Mouse (Mus musculus) kidney, adult 2 months (tissue): Measurements from ENCODE around the gene Gltpd2. TPM values are rescaled to one million over a fixed set of nuclear protein-coding genes. Genes with fewer than 3 reads are reported as not detected.

ENCODE experiments used
- DNase-seq: peaks from one replicate; pipeline ENCODE4 v3.0.0; 2021
- H3K27ac ChIP-seq: fragments of 200-500 bp; 2 replicates; pipeline ENCODE4 v1.5.1; 2012; ENCODE audit warnings: low read depth, low read length, control low read depth, inconsistent platforms; ENCODE audit not compliant: insufficient read depth
- H3K27me3 ChIP-seq: fragments of 200-500 bp; replicated peaks from 2 replicates; pipeline ENCODE4 v1.6.1; 2012; ENCODE audit warnings: mild to moderate bottlenecking, moderate library complexity, low read length, inconsistent platforms; ENCODE audit not compliant: control insufficient read depth, insufficient read depth
- H3K36me3 ChIP-seq: fragments of 200-500 bp; 2 replicates; pipeline ENCODE4 v1.6.1; 2012; ENCODE audit warnings: mild to moderate bottlenecking, moderate library complexity, low read length, inconsistent platforms; ENCODE audit not compliant: control insufficient read depth, insufficient read depth
- H3K4me1 ChIP-seq: fragments of 200-500 bp; 2 replicates; pipeline ENCODE4 v1.6.1; 2011; ENCODE audit warnings: low read length; ENCODE audit not compliant: control insufficient read depth, insufficient read depth
- H3K4me3 ChIP-seq: fragments of 200-500 bp; 2 replicates; pipeline ENCODE4 v1.5.1; 2011; ENCODE audit warnings: mild to moderate bottlenecking, low read depth, low read length, control low read depth; ENCODE audit not compliant: insufficient read depth
- CTCF ChIP-seq: fragments of 200-500 bp; conservative IDR thresholded peaks from 2 replicates; pipeline ENCODE4 v1.5.1; 2011; ENCODE audit warnings: low read depth, mild to moderate bottlenecking, control low read depth, low read length, moderate library complexity, mixed read lengths; ENCODE audit not compliant: insufficient read depth, insufficient read length
- POLR2A ChIP-seq: fragments of 200-500 bp; IDR thresholded peaks from one replicate; pipeline ENCODE4 v1.6.1; 2011; ENCODE audit warnings: low read depth, low read length, control low read depth
- WGBS: fragments of 180-500 bp; shearing (Covaris S2); methylation state at CpG from one replicate; pipeline ENCODE4 v1.1.7; 2018; 5-methylcytosine and 5-hydroxymethylcytosine counted together
- polyA plus RNA-seq: library from polyadenylated mRNA; depleted of rRNA; stranded (reverse); fragments of >200 nt; gene quantifications from 2 replicates; pipeline ENCODE4 v1.2.3, GENCODE M21; 2012

The Gltpd2 gene
- polyA plus RNA-seq, 1 experiment, result 2.8 TPM

- Histone ChIP-seq H3K4me3 (no peak overlapping the region), H3K4me1 (no peaks in the 10 kb centered on the region), H3K27ac (no peak overlapping the region), H3K36me3 (no peaks in the 10 kb centered on the region), H3K27me3 (no peaks in the 10 kb centered on the region)
- DNase-seq, result no peak
- 66% methylated on average over 7 of the region's 7 CpGs for WGBS
- no peak for TF ChIP-seq CTCF
- TF ChIP-seq POLR2A, result no peak
Observed at GRCm38 (mm10) chr11:70544496-70544895, 25.5 kb downstream of the Gltpd2 start.

DNA sequence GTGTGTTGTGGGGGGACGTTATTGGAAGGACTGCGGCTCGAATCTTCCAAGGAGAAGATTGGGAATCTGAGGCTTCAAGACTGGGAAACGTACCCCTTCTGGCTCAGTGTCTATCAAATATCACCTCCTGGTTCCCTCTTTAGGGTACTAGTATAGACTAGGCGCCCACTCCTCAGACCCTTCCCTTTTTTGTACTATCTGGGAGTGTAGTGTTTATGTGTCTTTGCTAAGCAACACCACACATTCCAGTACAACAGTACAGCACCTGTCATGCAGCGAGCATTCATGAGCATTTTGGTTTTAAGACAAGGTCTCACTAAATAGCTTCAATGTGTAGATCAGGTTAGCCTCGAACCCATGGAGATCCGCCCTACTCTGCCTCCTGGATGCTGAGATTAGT, 32.5 kb downstream of the Gltpd2 start:
- H3K27ac ChIP-seq, result no peak overlapping the region
- no peaks in the 10 kb centered on the region for H3K36me3 ChIP-seq
- DNase-seq, result no peak
- no peaks in the 10 kb centered on the region for H3K4me1 ChIP-seq
- 94% methylated on average over 8 of the region's 8 CpGs for WGBS
- no peaks in the 10 kb centered on the region for H3K27me3 ChIP-seq
- H3K4me3 ChIP-seq, result no peak overlapping the region
- TF ChIP-seq POLR2A, result no peak
- no peak for TF ChIP-seq CTCF

- Histone ChIP-seq H3K4me1 (no peaks in the 10 kb centered on the region), H3K27me3 (no peaks in the 10 kb centered on the region), H3K4me3 (no peak overlapping the region), H3K36me3 (no peaks in the 10 kb centered on the region), H3K27ac (no peak overlapping the region)
- no peak for DNase-seq
- WGBS, result 33% methylated on average over 7 of the region's 7 CpGs
- no peak for TF ChIP-seq POLR2A
- TF ChIP-seq CTCF, result no peak
Observed at GRCm38 (mm10) chr11:70553940-70554339, 34.9 kb downstream of the Gltpd2 start.

DNA sequence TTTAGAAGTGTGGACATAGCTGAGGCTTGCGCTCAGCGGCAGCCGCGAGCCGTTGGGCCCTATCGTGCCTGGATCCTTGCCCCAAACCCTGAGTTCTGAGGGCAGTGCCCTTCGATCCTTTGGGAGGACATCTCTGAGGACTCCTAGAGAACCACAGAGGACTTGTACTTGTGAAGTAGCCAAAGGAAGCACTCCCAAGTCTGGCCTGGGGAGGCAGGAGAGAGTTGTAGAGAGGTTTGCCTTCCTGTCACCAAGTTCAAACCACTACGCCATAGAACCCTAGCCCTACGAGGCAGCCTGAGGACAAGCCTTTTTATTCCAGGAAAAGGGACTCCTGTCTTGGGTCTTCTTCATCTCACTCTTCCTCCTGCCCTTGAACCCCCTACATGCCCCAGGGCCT, 38.5 kb downstream of the Gltpd2 start:
- 77% methylated on average over 9 of the region's 9 CpGs for WGBS
- TF ChIP-seq CTCF (no peak; the same call in 1 of the 2 replicates), POLR2A (no peak)

GRCm38 (mm10) chr11:70561937-70562286, 42.9 kb downstream of the Gltpd2 start:
- DNase-seq, result no peak
- TF ChIP-seq POLR2A (no peak), CTCF (no peak)
- Histone ChIP-seq H3K36me3 (no peaks in the 10 kb centered on the region), H3K27me3 (no peaks in the 10 kb centered on the region), H3K27ac (no peak overlapping the region), H3K4me3 (peak overlapping the region; percentile 86), H3K4me1 (peaks cover 20% of the 10 kb centered on the region)
- 0% methylated on average over 2 of the region's 2 CpGs for WGBS

More for the DNA sequence above, 38.5 kb downstream of the Gltpd2 start:
- H3K36me3 ChIP-seq, result no peaks in the 10 kb centered on the region
- H3K4me1 ChIP-seq, result 0 out of 2 replicates have a peak, but pooled peaks cover 5% of the 10 kb centered on the region
- no peak overlapping the region for H3K27ac ChIP-seq
- H3K27me3 ChIP-seq, result no peaks in the 10 kb centered on the region
- DNase-seq, result peak; percentile 44
- no peak overlapping the region for H3K4me3 ChIP-seq

DNA sequence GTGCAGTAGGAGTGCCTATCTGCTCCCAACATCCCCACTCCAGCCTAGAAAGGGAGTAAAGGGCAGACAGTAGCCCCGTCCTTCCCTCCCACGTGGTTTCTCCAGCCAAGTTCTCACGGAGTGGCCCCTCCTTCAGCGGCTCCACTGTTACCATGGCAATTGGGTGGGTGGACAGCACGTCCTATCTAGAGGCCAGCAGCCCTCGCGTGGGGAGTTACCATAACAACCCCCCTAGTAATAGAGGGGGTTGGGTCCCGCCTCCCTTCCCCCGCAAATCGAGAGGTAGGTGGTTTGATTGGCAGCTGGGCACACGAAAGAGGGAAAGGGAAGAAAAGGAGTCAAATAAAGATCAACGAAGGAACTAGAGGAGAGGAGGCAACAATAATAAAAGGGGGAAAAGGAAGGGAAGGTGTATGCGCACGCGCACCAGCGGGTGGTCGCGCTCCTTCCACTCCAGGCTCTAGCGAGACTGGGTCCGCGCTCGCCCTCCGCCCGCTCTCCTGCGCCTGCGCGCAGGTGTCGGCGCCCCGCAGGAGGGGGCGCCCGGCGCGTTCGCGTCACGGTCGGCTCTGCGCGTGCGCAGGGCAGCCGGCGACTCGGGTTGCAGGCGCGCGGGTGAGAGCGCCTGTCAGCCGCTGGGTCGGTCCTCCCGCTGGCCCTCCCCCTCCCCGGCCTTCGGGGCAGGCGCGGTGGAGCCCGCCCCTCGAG, 43.4 kb downstream of the Gltpd2 start, which contains the start of gene Mink1:
Mink1 (plus strand) TSS at position 595 of the 708 bp plus-strand sequence.
- H3K36me3 ChIP-seq, result no peaks in the 10 kb centered on the region
- peak within 1 kb of the TSS; percentile 86 for H3K4me3 ChIP-seq
- peak; percentile 95 for DNase-seq
- no peak for TF ChIP-seq CTCF
- TF ChIP-seq POLR2A, result peak; percentile 35
- under 1% methylated on average over 57 of the region's 57 CpGs for WGBS
- peaks cover 21% of the 10 kb centered on the region for H3K4me1 ChIP-seq
- H3K27ac ChIP-seq, result peak within 1 kb of the TSS; percentile 92
- no peaks in the 10 kb centered on the region for H3K27me3 ChIP-seq

GRCm38 (mm10) chr11:70562995-70563469, 44.0 kb downstream of the Gltpd2 start:
- no peak for DNase-seq
- no peak for TF ChIP-seq POLR2A
- TF ChIP-seq CTCF, result no peak

More at GRCm38 (mm10) chr11:70562995-70563469, 44.0 kb downstream of the Gltpd2 start:
- peak overlapping the region; percentile 84 for H3K27ac ChIP-seq
- H3K27me3 ChIP-seq, result no peaks in the 10 kb centered on the region
- H3K36me3 ChIP-seq, result no peaks in the 10 kb centered on the region
- WGBS, result 0% methylated on average over 29 of the region's 31 CpGs
- peak overlapping the region; percentile 86 for H3K4me3 ChIP-seq
- H3K4me1 ChIP-seq, result peaks cover 21% of the 10 kb centered on the region
